Mouse (Mus musculus) embryo, embryonic 9.5 days (tissue): ENCODE measurements at regions not wholly inside any gene's neighbourhood (a gene's known extent, or its start where the extent isn't known, plus 50 kb on each side); places are given as distances from the start of the nearest gene placed in this dataset.

ENCODE experiments used
- DNase-seq: peaks from one replicate; pipeline ENCODE4 v3.0.0-alpha.2; 2017; ENCODE audit errors: extremely low spot score

GRCm38 (mm10) chr3:128120647-128121440 is 224.7 kb upstream of the Fam241a start:
- no peak for DNase-seq

GRCm38 (mm10) chr3:128113209-128113608 is 217.1 kb upstream of the Fam241a start:
- DNase-seq, result no peak

GRCm38 (mm10) chr3:128110406-128110805 is 214.3 kb upstream of the Fam241a start:
- no peak for DNase-seq

- no peak for DNase-seq
Observed at GRCm38 (mm10) chr3:128104516-128104915, 208.4 kb upstream of the Fam241a start.

GRCm38 (mm10) chr3:128093046-128093445 is 196.9 kb upstream of the Fam241a start:
- no peak for DNase-seq

- peak; percentile 39 for DNase-seq
Observed at GRCm38 (mm10) chr3:128088207-128088606, 192.1 kb upstream of the Fam241a start.

- DNase-seq, result no peak
Observed at GRCm38 (mm10) chr3:128087163-128087562, 191.0 kb upstream of the Fam241a start.

- no peak for DNase-seq
Observed at GRCm38 (mm10) chr3:128082463-128082862, 186.3 kb upstream of the Fam241a start.

- no peak for DNase-seq
Observed at GRCm38 (mm10) chr3:128081430-128081829, 185.3 kb upstream of the Fam241a start.

- no peak for DNase-seq
Observed at GRCm38 (mm10) chr3:128067861-128068260, 171.7 kb upstream of the Fam241a start.

GRCm38 (mm10) chr3:128054031-128054430 is 157.9 kb upstream of the Fam241a start:
- no peak for DNase-seq

- no peak for DNase-seq
Observed at GRCm38 (mm10) chr3:128043709-128044108, 147.6 kb upstream of the Fam241a start.

GRCm38 (mm10) chr3:128040407-128041115 is 144.4 kb upstream of the Fam241a start:
- peak; percentile 34 for DNase-seq

- DNase-seq, result no peak
Observed at GRCm38 (mm10) chr3:128039185-128039584, 143.1 kb upstream of the Fam241a start.

- no peak for DNase-seq
Observed at GRCm38 (mm10) chr3:128036538-128036937, 140.4 kb upstream of the Fam241a start.

GRCm38 (mm10) chr3:128030352-128030751 is 134.2 kb upstream of the Fam241a start:
- DNase-seq, result no peak

- DNase-seq, result no peak
Observed at GRCm38 (mm10) chr3:128029565-128029915, 133.4 kb upstream of the Fam241a start.

GRCm38 (mm10) chr3:128028856-128029564 is 132.9 kb upstream of the Fam241a start:
- no peak for DNase-seq

- no peak for DNase-seq
Observed at GRCm38 (mm10) chr3:128024856-128025255, 128.7 kb upstream of the Fam241a start.

GRCm38 (mm10) chr3:128014909-128015308 is 118.8 kb upstream of the Fam241a start:
- DNase-seq, result no peak

- no peak for DNase-seq
Observed at GRCm38 (mm10) chr3:128002905-128003641, 106.9 kb upstream of the Fam241a start.
